Mouse (Mus musculus) midbrain, embryonic 14.5 days (tissue): ENCODE data around the gene Crb3. TPM values are rescaled to one million over a fixed set of nuclear protein-coding genes. Genes with fewer than 3 reads are reported as not detected.

Experiments used
- ATAC-seq: fragments of 200-750 bp; cut with Nextera tagmentation; 2 replicates; pipeline ENCODE4 v1.8.0; 2017; ENCODE audit warnings: moderate number of reproducible peaks, moderate library complexity; ENCODE audit not compliant: low FRiP score, low TSS enrichment
- DNase-seq: peaks from one replicate; pipeline ENCODE4 v3.0.0-alpha.2; 2015
- H3K27ac ChIP-seq: fragments of 300-500 bp; sonication (generic); replicated peaks from 2 replicates; pipeline ENCODE4 v1.5.1; 2014; ENCODE audit warnings: mild to moderate bottlenecking, low read depth, low read length, moderate library complexity
- H3K27me3 ChIP-seq: fragments of 300-500 bp; sonication (generic); 2 replicates; pipeline ENCODE4 v1.6.1; 2014; ENCODE audit warnings: low read length, control low read depth, mixed read lengths; ENCODE audit not compliant: control insufficient read depth, insufficient read depth
- H3K36me3 ChIP-seq: fragments of 300-500 bp; sonication (generic); 2 replicates; pipeline ENCODE4 v1.6.1; 2014; ENCODE audit warnings: low read length, control low read depth; ENCODE audit not compliant: control insufficient read depth, insufficient read depth
- H3K4me1 ChIP-seq: fragments of 300-500 bp; sonication (generic); 2 replicates; pipeline ENCODE4 v1.6.1; 2014; ENCODE audit warnings: mild to moderate bottlenecking, antibody characterized with exemption, low read length, control low read depth; ENCODE audit not compliant: control insufficient read depth, insufficient read depth
- H3K4me2 ChIP-seq: fragments of 300-500 bp; sonication (generic); 2 replicates; pipeline ENCODE4 v1.6.1; 2014; ENCODE audit warnings: mild to moderate bottlenecking, low read length, moderate library complexity
- H3K4me3 ChIP-seq: fragments of 300-500 bp; sonication (generic); replicated peaks from 2 replicates; pipeline ENCODE4 v1.5.1; 2014; ENCODE audit warnings: low read depth, low read length
- H3K9ac ChIP-seq: fragments of 300-500 bp; sonication (generic); replicated peaks from 2 replicates; pipeline ENCODE4 v1.6.1; 2014; ENCODE audit warnings: mild to moderate bottlenecking, low read length, moderate library complexity
- H3K9me3 ChIP-seq: fragments of 300-500 bp; sonication (generic); 2 replicates; pipeline ENCODE4 v1.6.1; 2016; ENCODE audit warnings: low read length, control low read depth, mixed read lengths; ENCODE audit not compliant: control insufficient read depth
- WGBS: fragments of 180-500 bp; shearing (Covaris S2); extraction: QIAGEN DNeasy Blood & Tissue Kit; methylation state at CpG from one replicate; pipeline ENCODE4 v1.1.7; 2014; 5-methylcytosine and 5-hydroxymethylcytosine counted together
- polyA plus RNA-seq: library from polyadenylated mRNA; unstranded; fragments of >200 nt; fragmentation: Nextera tagmentation; extraction: Ambion mirVana; gene quantifications from 2 replicates; pipeline ENCODE4 v1.2.1, GENCODE M21; 2014

The Crb3 gene
- polyA plus RNA-seq, 1 experiment from 2014 or later = 1.2 TPM

DNA sequence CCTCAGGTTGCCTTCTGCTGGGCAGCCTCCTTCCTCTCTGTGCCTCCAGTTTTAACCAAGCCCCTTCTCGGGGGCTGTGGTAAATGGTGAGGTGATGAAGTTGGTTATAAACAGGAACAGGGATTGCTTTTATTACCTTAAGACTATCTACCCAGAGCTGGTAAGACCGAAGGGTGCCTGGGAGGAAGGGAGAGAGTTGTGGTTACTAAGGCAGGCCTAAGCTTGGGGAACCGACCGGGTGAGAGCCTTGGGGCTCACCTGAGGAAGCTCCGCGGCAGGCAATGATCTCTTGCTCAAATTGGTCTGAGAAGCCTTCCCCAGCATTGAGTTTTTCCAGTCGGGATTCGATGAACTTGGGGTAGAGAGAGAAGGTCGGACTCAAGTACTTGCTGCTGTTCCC is 11.4 kb downstream of the Crb3 start:
- Histone ChIP-seq H3K4me3 (0 out of 2 replicates have a peak overlapping the region, but pooled peaks have one; percentile 3), H3K9me3 (no peaks in the 10 kb centered on the region), H3K9ac (no peak overlapping the region), H3K4me1 (no peaks in the 10 kb centered on the region), H3K36me3 (no peaks in the 10 kb centered on the region), H3K27me3 (no peaks in the 10 kb centered on the region), H3K4me2 (peak overlapping the region; percentile 11), H3K27ac (no peak overlapping the region)
- ATAC-seq (no peak), DNase-seq (no peak)
- 14% methylated on average over 9 of the region's 9 CpGs for WGBS

DNA sequence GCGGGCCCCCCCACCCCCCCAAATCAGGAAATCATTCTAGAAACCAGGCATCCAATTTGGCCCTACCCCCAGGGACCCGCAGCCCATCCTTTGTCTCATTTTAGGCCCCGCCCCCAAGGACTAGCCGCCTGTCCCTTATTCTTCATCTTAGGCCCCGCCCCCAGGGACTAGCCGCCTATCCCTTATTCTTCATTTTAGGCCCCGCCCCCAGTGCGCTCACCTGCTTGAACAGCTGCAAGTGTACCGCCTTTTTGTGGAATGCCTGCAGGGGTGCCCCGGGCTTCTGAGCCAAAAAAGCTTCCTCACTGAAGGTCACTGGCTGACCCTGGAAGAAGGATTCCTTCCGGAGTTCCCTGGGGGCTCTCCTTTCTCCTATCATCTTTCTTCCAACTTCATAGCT is 11.8 kb downstream of the Crb3 start:
- H3K27me3 ChIP-seq = no peaks in the 10 kb centered on the region
- peak; percentile 44; the same call in 1 of the 2 replicates for ATAC-seq
- DNase-seq = peak; percentile 74
- no peaks in the 10 kb centered on the region for H3K9me3 ChIP-seq
- no peak overlapping the region for H3K27ac ChIP-seq
- 3% methylated on average over 11 of the region's 11 CpGs for WGBS
- H3K4me2 ChIP-seq = peak overlapping the region; percentile 11
- H3K4me1 ChIP-seq = no peaks in the 10 kb centered on the region
- no peak overlapping the region for H3K4me3 ChIP-seq
- no peak overlapping the region for H3K9ac ChIP-seq
- H3K36me3 ChIP-seq = no peaks in the 10 kb centered on the region

DNA sequence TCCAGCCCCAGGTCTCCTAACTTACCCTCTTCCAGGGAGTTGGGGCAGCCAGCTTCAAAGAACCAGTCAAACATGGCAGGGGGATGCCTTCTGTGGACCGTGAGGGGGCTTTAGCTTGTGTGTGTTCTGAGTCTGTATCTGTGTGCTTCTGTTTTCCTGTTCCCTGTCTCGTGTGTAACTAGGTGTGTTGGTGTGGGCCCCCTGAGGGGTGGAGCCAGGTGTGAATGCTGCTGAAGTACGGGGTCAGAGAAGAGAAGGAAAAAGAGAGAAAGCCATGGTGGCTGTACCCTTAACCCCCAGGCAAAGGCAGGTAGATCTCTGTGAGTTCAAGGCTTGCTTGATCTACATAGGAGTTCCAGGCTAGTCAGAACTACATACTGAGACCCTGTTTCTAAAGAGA is 18.0 kb downstream of the Crb3 start:
- WGBS = 70% methylated on average over 3 of the region's 3 CpGs
- no peak overlapping the region for H3K27ac ChIP-seq
- DNase-seq (no peak), ATAC-seq (no peak)
- H3K4me2 ChIP-seq = no peak overlapping the region
- no peaks in the 10 kb centered on the region for H3K9me3 ChIP-seq
- H3K4me3 ChIP-seq = no peak overlapping the region
- no peaks in the 10 kb centered on the region for H3K4me1 ChIP-seq
- peaks cover 22% of the 10 kb centered on the region for H3K36me3 ChIP-seq
- no peaks in the 10 kb centered on the region for H3K27me3 ChIP-seq
- no peak overlapping the region for H3K9ac ChIP-seq

DNA sequence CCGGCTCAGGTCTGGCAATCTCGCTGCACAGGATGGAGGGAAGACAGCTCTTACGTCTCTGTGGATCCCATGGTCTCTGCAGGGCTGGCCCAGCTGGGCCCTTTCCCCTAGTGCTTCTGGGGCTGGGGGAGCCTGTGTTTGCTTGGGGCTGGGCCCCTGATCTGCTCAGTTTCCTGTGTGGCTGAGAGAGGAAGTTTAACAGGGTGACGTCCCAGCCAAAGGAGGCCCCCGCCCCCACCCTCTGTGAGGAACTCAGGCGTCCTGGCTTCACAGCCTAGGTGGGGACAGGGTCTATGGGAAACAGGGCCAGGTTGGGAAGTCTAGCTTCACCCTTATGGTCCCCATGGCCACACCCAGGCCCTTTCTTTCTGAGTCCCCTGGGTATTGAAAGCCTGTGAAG is 19.4 kb downstream of the Crb3 start, which contains the start of gene Dennd1c:
TSS of gene Dennd1c (minus strand) at position 179 of the 400 bp plus-strand sequence.
- Histone ChIP-seq H3K27ac (no peak within 1 kb of the TSS), H3K9ac (no peak within 1 kb of the TSS), H3K4me2 (no peak within 1 kb of the TSS), H3K4me1 (no peaks in the 10 kb centered on the region), H3K9me3 (no peaks in the 10 kb centered on the region), H3K27me3 (no peaks in the 10 kb centered on the region), H3K36me3 (peaks cover 30% of the 10 kb centered on the region), H3K4me3 (no peak within 1 kb of the TSS)
- no peak for DNase-seq
- ATAC-seq = no peak
- 53% methylated on average over 6 of the region's 6 CpGs for WGBS

DNA sequence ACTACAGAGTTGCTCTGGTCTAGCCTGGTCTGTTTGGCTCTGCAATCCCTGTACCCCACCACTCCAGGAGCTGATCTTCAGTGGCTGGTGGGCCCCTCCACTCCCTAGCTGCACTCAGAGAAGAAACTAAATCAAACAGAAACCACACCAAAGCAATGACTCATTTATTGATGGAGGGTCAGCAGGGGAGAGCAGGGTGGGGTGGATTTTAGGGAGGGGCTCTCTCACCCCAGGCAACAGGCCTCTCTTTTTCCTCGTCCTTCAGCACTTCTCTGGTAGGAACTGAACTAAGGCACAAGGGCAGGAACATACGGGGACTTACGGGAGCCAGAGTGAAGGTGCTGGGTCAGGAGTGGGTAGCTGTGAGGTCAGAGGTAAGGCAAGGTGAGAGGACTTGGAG is 21.0 kb downstream of the Crb3 start:
- ATAC-seq (no peak), DNase-seq (no peak)
- H3K9me3 ChIP-seq = no peaks in the 10 kb centered on the region
- H3K4me2 ChIP-seq = no peak overlapping the region
- H3K4me3 ChIP-seq = no peak overlapping the region
- H3K27ac ChIP-seq = no peak overlapping the region
- H3K36me3 ChIP-seq = peaks cover 46% of the 10 kb centered on the region
- no peaks in the 10 kb centered on the region for H3K27me3 ChIP-seq
- H3K9ac ChIP-seq = no peak overlapping the region
- peaks cover 11% of the 10 kb centered on the region; the same call in 1 of the 2 replicates for H3K4me1 ChIP-seq
- 81% methylated on average over 3 of the region's 3 CpGs for WGBS

DNA sequence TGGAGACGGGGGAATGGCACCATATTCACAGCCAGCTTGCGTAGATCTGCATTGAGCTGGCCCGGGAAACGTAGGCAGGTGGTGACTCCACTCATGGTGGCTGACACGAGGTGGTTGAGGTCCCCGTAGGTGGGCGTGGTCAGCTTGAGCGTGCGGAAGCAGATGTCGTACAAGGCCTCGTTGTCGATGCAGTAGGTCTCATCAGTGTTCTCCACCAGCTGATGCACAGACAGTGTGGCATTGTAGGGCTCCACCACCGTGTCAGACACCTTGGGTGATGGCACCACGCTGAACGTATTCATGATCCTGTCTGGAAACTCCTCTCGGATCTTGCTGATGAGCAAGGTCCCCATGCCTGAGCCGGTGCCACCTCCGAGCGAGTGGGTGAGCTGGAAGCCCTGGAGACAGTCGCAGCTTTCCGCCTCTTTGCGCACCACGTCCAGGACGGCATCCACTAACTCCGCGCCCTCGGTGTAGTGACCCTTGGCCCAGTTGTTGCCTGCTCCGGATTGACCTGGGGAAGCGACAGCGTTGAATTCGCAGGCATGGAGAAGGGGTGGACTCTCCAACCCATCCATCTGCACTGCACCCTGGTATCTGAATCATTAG is 22.4 kb downstream of the Crb3 start:
- H3K9ac ChIP-seq = no peak overlapping the region
- ATAC-seq (no peak), DNase-seq (no peak)
- H3K27me3 ChIP-seq = no peaks in the 10 kb centered on the region
- peaks cover 17% of the 10 kb centered on the region for H3K4me1 ChIP-seq
- H3K27ac ChIP-seq = no peak overlapping the region
- H3K9me3 ChIP-seq = no peaks in the 10 kb centered on the region
- 94% methylated on average over 31 of the region's 31 CpGs for WGBS
- H3K4me3 ChIP-seq = no peak overlapping the region
- no peak overlapping the region for H3K4me2 ChIP-seq
- peaks cover 49% of the 10 kb centered on the region for H3K36me3 ChIP-seq

DNA sequence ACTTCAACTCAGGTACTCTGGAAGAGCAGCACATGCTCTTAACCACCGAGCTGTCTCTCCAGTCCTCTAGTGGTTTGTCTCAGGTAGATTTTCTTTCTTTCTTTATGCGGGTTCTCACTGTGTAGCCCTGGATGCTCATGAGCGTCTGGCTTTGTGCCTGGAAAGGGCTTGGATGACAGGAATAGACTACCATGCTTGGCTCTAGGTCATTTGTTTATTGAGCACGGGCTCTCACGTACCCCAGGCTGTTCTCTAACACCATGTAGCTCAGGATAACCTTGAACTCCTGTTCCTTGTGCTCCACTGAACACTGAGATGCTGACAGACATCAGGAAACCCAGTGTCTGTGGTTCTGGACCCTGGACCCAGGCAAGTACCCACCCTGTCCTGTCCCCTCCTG is 23.6 kb downstream of the Crb3 start:
- DNase-seq (no peak), ATAC-seq (no peak)
- 96% methylated on average over 5 of the region's 5 CpGs for WGBS
- peaks cover 49% of the 10 kb centered on the region for H3K36me3 ChIP-seq
- H3K27me3 ChIP-seq = no peaks in the 10 kb centered on the region
- no peak overlapping the region for H3K9ac ChIP-seq
- H3K4me3 ChIP-seq = no peak overlapping the region
- no peak overlapping the region for H3K27ac ChIP-seq
- H3K4me1 ChIP-seq = peaks cover 18% of the 10 kb centered on the region
- H3K9me3 ChIP-seq = no peaks in the 10 kb centered on the region
- H3K4me2 ChIP-seq = no peak overlapping the region

DNA sequence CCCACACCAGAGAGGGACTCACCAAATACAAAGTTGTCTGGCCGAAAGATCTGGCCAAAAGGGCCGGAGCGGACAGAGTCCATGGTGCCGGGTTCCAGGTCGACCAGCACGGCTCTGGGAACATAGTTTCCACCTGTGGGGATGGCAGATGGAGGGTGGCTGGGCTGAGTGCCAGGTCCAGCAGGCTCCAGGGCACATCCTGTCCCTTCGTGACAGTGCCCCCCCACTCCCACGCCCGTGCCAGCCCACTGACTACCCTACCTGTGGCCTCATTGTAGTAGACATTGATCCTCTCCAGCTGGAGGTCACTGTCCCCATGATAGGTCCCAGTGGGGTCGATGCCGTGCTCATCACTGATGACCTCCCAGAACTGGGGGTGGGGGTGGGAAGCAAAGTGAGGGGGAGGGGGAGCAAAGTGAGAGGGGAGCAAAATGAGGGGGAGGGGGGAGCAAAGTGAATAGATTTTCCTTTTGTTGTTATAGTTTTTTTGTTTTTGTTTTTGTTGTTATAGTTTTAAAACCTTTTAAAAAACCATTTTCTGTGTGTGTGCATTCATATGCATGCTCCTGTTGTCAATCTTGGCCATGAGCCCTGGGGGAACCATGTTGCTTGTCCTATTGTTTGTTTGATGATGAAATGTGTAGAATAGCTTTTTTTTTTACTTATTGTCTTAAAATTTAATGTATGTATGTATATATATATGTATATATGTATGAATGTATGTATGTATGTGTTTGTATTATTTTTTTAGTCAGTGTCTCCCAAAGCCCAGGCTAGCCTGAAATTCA is 27.3 kb downstream of the Crb3 start:
- no peak for DNase-seq
- WGBS = 86% methylated on average over 11 of the region's 11 CpGs
- no peak for ATAC-seq
- Histone ChIP-seq H3K27me3 (no peaks in the 10 kb centered on the region), H3K9ac (peak overlapping the region; percentile 66), H3K27ac (no peak overlapping the region), H3K4me2 (peak overlapping the region; percentile 73), H3K4me3 (peak overlapping the region; percentile 59), H3K36me3 (peaks cover 31% of the 10 kb centered on the region), H3K4me1 (peaks cover 18% of the 10 kb centered on the region), H3K9me3 (no peaks in the 10 kb centered on the region)
